ENCODE assay signal across 14 mouse cellular contexts in the genomic region with DNA sequence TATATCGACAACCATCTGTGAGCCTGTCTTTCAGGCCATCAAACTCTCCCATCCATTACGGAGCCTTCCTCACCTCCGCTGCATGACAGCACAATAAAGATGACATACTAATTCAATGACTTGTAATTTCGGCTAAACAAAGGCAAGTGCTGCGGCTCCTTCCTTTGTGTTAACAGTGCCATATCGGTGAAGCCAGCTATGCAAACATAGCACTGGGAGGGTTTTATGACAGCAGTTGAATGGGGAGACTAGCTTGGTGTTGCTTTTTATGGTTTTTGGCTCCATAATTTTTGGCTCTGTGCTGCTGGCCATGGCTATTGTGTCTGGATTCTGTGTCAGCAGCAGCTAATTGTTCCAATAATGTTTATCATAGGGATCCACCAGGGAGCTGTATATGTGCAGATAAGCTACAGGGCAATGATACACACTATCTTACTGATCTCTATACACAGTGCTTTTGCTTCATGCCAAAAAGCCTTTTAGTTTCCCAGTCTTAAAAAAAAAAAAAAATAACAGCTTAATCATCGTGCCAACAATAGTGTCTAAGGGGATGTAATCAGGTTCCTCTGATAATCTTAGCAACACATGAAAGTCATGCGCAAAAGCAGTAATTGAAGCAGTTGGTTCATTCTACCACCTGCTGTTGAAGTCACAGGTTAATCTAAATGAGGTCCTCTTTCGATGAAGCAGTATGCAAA.
DNase-seq lines count a peak whose midpoint lies in the region; ATAC-seq lines count a peak whose summit lies in the region.
"Had no signal": no experiment of that assay in that cellular context is flagged by ENCODE, and none has a peak within 500 bp of the region (broad histone marks: within the 10 kb centered on the region; RNA-seq: fewer than 3 reads in every experiment).

No protein-coding gene starts in this region.

- no peaks in the 10 kb centered on the region for H3K27me3 ChIP-seq in hindbrain, embryonic 11.5 days (ENCODE audit: control insufficient read depth, insufficient read depth, low read length)
- H3K27me3 ChIP-seq in neural tube, embryonic 15.5 days (replicated peaks) = no peaks in the 10 kb centered on the region

- H3K9ac ChIP-seq in hindbrain, embryonic 11.5 days (ENCODE audit: low read depth, low read length) = peak overlapping the region; percentile 37; the same call in 1 of the 2 replicates
- 0 out of 2 replicates have a peak overlapping the region, but pooled peaks have one; percentile 14 for H3K9ac ChIP-seq in neural tube, embryonic 15.5 days (replicated peaks)
- H3K9ac ChIP-seq: liver, postnatal 0 days had no signal

- H3K4me1 ChIP-seq in hindbrain, embryonic 11.5 days (replicated peaks; ENCODE audit: control insufficient read depth, insufficient read depth, low read length) = no peaks in the 10 kb centered on the region
- peaks cover 10% of the 10 kb centered on the region for H3K4me1 ChIP-seq in neural tube, embryonic 15.5 days

- no peak overlapping the region; the same call in 1 of the 2 replicates for H3K4me2 ChIP-seq in hindbrain, embryonic 11.5 days (replicated peaks; ENCODE audit: low read depth, low read length)
- H3K4me2 ChIP-seq in neural tube, embryonic 15.5 days = peak overlapping the region; percentile 44

- no peaks in the 10 kb centered on the region for H3K9me3 ChIP-seq in hindbrain, embryonic 11.5 days (ENCODE audit: control insufficient read depth, low read length)
- H3K9me3 ChIP-seq in neural tube, embryonic 15.5 days (replicated peaks) = no peaks in the 10 kb centered on the region

- peak overlapping the region; percentile 82 for H3K27ac ChIP-seq in hindbrain, embryonic 11.5 days (ENCODE audit: low read depth, low read length)
- H3K27ac ChIP-seq in neural tube, embryonic 15.5 days (replicated peaks) = peak overlapping the region; percentile 38
- H3K27ac ChIP-seq: gastrocnemius, adult 2 months; macrophage had no signal

- peak; percentile 86 for ATAC-seq in hindbrain, embryonic 11.5 days (ENCODE audit: low FRiP score)
- peak; percentile 87 for ATAC-seq in neural tube, embryonic 15.5 days (ENCODE audit: low FRiP score)
- ATAC-seq in monocyte, adult 5-6 weeks (replicated peaks; ENCODE audit: insufficient number of reproducible peaks, low FRiP score, low TSS enrichment, poor library complexity, severe bottlenecking) = no peak
- ATAC-seq in inflammation-experienced regulatory T-cells, adult 6 months = no peak
- ATAC-seq: liver, postnatal 0 days had no signal

- 43% methylated on average over 9 of the region's 9 CpGs for WGBS in hindbrain, embryonic 11.5 days
- WGBS in neural tube, embryonic 15.5 days = 8% methylated on average over 9 of the region's 9 CpGs

- peak; percentile 9 for DNase-seq in embryo, embryonic 10 days (ENCODE audit: low spot score)
- DNase-seq in embryo, embryonic 9.5 days (ENCODE audit: extremely low spot score) = no peak
- peak; percentile 38 for DNase-seq in hindbrain, embryonic 11.5 days (ENCODE audit: low spot score)
- peak; percentile 41 for DNase-seq in mesoderm, embryonic 11.5 days (ENCODE audit: low read depth, low spot score)
- no peak for DNase-seq in kidney, adult 18-20 months
- DNase-seq: gastrocnemius, adult 2 months; heart, postnatal 4 days; kidney, postnatal 4 days; liver, postnatal 0 days had no signal

- H3K4me3 ChIP-seq in hindbrain, embryonic 11.5 days (ENCODE audit: low read depth, low read length) = no peak overlapping the region
- H3K4me3 ChIP-seq in neural tube, embryonic 15.5 days (replicated peaks) = 0 out of 2 replicates have a peak overlapping the region, but pooled peaks have one; percentile 8
- H3K4me3 ChIP-seq: erythroblast, embryonic 14.5 days; gastrocnemius, adult 2 months had no signal

- no peaks in the 10 kb centered on the region for H3K36me3 ChIP-seq in hindbrain, embryonic 11.5 days (ENCODE audit: control insufficient read depth, insufficient read depth, low read length)
- H3K36me3 ChIP-seq in neural tube, embryonic 15.5 days = no peaks in the 10 kb centered on the region

Comparison
In these comparisons a context has a peak if more than half of its experiments do, and no peak if none do; other contexts are left out.
1. DNase-seq: peak in embryo, embryonic 10 days (single experiment), hindbrain, embryonic 11.5 days (single experiment) and mesoderm, embryonic 11.5 days (single experiment); none in embryo, embryonic 9.5 days (single experiment) and kidney, adult 18-20 months (single experiment).
2. ATAC-seq: peak in hindbrain, embryonic 11.5 days (single experiment) and neural tube, embryonic 15.5 days (single experiment); none in monocyte, adult 5-6 weeks (single experiment) and inflammation-experienced regulatory T-cells, adult 6 months (single experiment).